Mouse (Mus musculus) bone marrow, adult 2 months (tissue): ENCODE results near the gene Gm21983.

Experiments
- CTCF ChIP-seq: fragments of 200-500 bp; IDR thresholded peaks from 2 replicates; pipeline ENCODE4 v1.5.1; 2011; ENCODE audit warnings: low read length, control low read depth; ENCODE audit not compliant: control insufficient read depth, insufficient read depth
- POLR2A ChIP-seq: fragments of 200-500 bp; IDR thresholded peaks from 2 replicates; pipeline ENCODE4 v1.6.1; 2011; ENCODE audit warnings: low read depth, mild to moderate bottlenecking, control low read depth, low read length, borderline replicate concordance; ENCODE audit not compliant: control insufficient read depth

DNA sequence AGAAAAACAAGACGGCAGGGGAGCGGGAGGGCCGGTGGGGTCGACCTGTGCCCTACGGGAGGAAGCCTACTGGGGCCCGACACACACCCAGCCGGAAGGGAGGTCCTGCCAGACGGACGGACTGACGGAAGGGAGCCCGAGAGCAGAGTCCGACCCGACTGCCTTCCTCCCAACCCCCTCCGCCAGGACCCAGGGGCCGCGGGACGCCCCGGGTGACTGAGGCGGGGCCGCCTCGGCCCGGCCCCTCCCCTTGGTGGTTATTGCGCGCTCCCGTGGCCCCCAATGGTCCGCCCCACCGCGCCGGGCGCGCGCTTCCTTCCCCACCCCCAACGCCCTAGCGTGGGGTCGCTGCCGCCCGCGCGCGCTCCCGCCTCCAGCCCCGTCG, 14.7 kb downstream of the Gm21983 start:
- TF ChIP-seq POLR2A (peak; percentile 36; the same call in 1 of the 2 replicates), CTCF (no peak)
